Mouse (Mus musculus) kidney, embryonic 15.5 days (tissue): ENCODE results near the gene Rsl1d1. TPM values are rescaled to one million over a fixed set of nuclear protein-coding genes. Genes with fewer than 3 reads are reported as not detected.
"Not testable (repeated sequence)": the region's sequence is repeated elsewhere in the genome, so short reads cannot be mapped to it uniquely, and the experiment has no call there.

ENCODE experiments used
- ATAC-seq: fragments of 200-750 bp; cut with Nextera tagmentation; replicated peaks from 2 replicates; pipeline ENCODE4 v1.8.0; 2017; ENCODE audit warnings: moderate TSS enrichment; ENCODE audit not compliant: low FRiP score
- H3K27ac ChIP-seq: fragments of 300-500 bp; sonication (generic); 2 replicates; pipeline ENCODE4 v1.5.1; 2015; ENCODE audit warnings: mild to moderate bottlenecking, inconsistent platforms
- H3K27me3 ChIP-seq: fragments of 300-500 bp; sonication (generic); 2 replicates; pipeline ENCODE4 v1.6.1; 2015; ENCODE audit warnings: inconsistent platforms
- H3K36me3 ChIP-seq: fragments of 300-500 bp; sonication (generic); 2 replicates; pipeline ENCODE4 v1.6.1; 2015; ENCODE audit warnings: inconsistent platforms
- H3K4me1 ChIP-seq: fragments of 300-500 bp; sonication (generic); 2 replicates; pipeline ENCODE4 v1.6.1; 2015; ENCODE audit warnings: inconsistent platforms
- H3K4me2 ChIP-seq: fragments of 300-500 bp; sonication (generic); 2 replicates; pipeline ENCODE4 v1.6.1; 2015; ENCODE audit warnings: moderate library complexity, mild to moderate bottlenecking, inconsistent platforms
- H3K4me3 ChIP-seq: fragments of 300-500 bp; sonication (generic); replicated peaks from 2 replicates; pipeline ENCODE4 v1.5.1; 2015; ENCODE audit warnings: mild to moderate bottlenecking, inconsistent platforms
- H3K9ac ChIP-seq: fragments of 300-500 bp; sonication (generic); 2 replicates; pipeline ENCODE4 v1.6.1; 2015; ENCODE audit warnings: mild to moderate bottlenecking, inconsistent platforms
- H3K9me3 ChIP-seq: fragments of 300-500 bp; sonication (generic); replicated peaks from 2 replicates; pipeline ENCODE4 v1.6.1; 2016; ENCODE audit warnings: inconsistent platforms
- WGBS: fragments of 180-500 bp; shearing (Covaris S2); methylation state at CpG from one replicate; pipeline ENCODE4 v1.1.7; 2015; ENCODE audit warnings: mixed read lengths; 5-methylcytosine and 5-hydroxymethylcytosine counted together
- microRNA-seq: library from miRNA; unstranded; fragments of <30 nt; microRNA quantifications from one replicate; pipeline ENCODE4, GENCODE M21; 2016
- polyA plus RNA-seq: library from polyadenylated mRNA; unstranded; fragments of >200 nt; fragmentation: Nextera tagmentation; extraction: Ambion mirVana; gene quantifications from 2 replicates; pipeline ENCODE4 v1.2.1, GENCODE M21; 2015

Rsl1d1 gene
- polyA plus RNA-seq, 1 experiment from 2014 or later: 189 TPM

- H3K9ac ChIP-seq, ATAC-seq, H3K4me1 ChIP-seq, H3K27ac ChIP-seq, H3K4me2 ChIP-seq, H3K4me3 ChIP-seq, H3K27me3 ChIP-seq, H3K9me3 ChIP-seq: not testable (repeated sequence)
- 16% methylated on average over 56 of the region's 56 CpGs for WGBS
- H3K36me3 ChIP-seq: peaks cover 66% of the 10 kb centered on the region
Observed at GRCm38 (mm10) chr16:11143706-11144483, 59.2 kb downstream of the Rsl1d1 start.

Small RNA genes within 50 kb of the gene (microRNA-seq; reads per million reads assigned to microRNA genes)
- gene Gm23935: 35.8 reads per million, percentile 45 among the genes with 10 or more reads in this experiment

Other genes with a start within 250 kb of the Rsl1d1 start
- 37.7 and 40.6 TPM in 2 replicates for gene Snn, start 142.4 kb downstream of the Rsl1d1 start, polyA plus RNA-seq
- 122 and 123 TPM in 2 replicates for gene Litaf, start 137.2 kb downstream of the Rsl1d1 start, polyA plus RNA-seq
- gene Txndc11, start 68.7 kb downstream of the Rsl1d1 start, polyA plus RNA-seq: 32.8 and 35.7 TPM in 2 replicates
- gene Zc3h7a, start 26.9 kb downstream of the Rsl1d1 start, polyA plus RNA-seq: 89.4 and 89.9 TPM in 2 replicates
- 85.1 and 86.3 TPM in 2 replicates for gene Gspt1, start 51.0 kb upstream of the Rsl1d1 start, polyA plus RNA-seq
- not detected in 2 replicates for gene Tnfrsf17, start 110.5 kb upstream of the Rsl1d1 start, polyA plus RNA-seq
- 17.1 and 19.8 TPM in 2 replicates for gene Snx29, start 119.6 kb upstream of the Rsl1d1 start, polyA plus RNA-seq